Mouse (Mus musculus) R1 (cell line): ENCODE data around the gene Zfp207.
A peak's percentile ranks its signal among the peaks of the same experiment; 100 is the strongest.

Experiments used
- DNase-seq: peaks from one replicate; pipeline ENCODE4 v3.0.0-alpha.2; 2018; ENCODE audit warnings: low read depth, low spot score

Zfp207 gene

GRCm38 (mm10) chr11:80410377-80410776, 27.3 kb downstream of the Zfp207 start:
- no peak for DNase-seq

- DNase-seq, result no peak
Measured at GRCm38 (mm10) chr11:80417085-80417484, 34.0 kb downstream of the Zfp207 start.

DNA sequence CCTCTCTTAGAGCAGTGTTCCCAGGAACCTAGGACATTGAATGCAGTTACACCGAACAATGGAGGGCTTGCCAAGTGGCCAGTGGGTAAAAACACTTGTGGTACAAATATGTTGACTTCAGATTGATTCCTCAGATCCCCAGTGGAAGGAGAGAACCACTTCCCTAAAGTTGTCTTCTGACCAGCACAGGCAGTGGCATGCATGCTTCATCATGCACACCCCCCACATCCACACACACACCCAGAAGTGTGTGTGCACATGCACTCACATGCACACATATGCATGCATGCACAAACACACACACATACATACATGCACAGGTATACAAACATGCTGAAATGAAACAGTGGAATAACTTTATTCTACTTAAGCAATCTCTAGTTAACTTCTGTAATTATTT, 36.7 kb downstream of the Zfp207 start:
- no peak for DNase-seq

DNA sequence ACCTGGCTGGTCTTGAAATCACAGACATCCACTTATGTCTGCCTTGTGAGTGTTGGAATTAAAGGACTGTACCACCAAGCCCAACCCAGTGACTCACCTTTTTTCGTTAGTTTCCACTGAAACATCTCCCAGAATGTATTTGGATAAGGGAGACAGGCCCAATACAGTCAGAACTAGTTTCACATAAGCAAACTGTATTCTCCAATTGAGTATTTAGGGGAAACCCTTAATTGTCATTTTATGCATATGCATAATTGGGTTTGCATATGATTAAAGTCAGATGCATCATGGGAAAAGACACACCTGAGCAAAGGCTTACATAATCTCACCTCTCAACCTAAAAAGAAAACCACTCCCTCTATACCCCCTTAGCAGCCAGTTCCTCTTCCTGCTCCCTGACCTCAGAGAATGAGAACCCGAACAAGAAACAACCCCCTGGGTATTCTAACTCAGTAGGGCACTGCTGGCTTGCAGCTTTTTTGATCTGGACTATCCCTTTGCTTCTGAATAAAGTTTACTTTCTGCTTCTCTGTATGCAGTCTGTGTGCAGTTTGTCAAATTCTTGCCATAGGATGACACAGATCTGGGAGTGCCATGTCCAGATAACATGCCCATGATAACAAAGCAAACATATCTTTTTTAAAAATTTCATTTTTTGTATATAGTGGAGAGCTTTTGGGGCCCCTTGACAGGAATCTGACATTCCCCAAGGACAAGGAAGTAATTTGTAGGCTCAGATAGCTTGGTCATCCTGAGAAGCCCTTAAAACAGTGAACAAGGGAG, 37.3 kb downstream of the Zfp207 start:
- no peak for DNase-seq

GRCm38 (mm10) chr11:80421421-80422047, 38.5 kb downstream of the Zfp207 start:
- no peak for DNase-seq

DNA sequence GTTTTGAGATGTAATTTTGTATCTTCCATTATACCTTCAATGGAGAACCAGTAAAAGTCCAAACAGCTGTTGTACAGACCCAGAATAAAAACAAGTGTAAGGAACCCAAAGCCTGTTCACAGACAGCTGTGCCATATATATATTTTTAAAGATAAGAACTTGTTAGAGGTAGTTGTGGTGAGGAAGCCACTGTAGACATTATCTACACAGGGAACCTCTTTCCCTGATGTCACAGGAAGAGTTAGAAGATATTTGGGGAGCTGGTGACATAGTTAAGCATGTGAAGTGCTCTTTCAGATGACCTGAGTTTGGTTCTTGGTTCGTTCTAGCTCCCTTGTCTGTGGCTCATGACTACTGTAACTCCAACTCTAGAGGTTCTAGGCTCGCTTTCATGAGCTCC, 41.6 kb downstream of the Zfp207 start:
- DNase-seq, result no peak

- peak; percentile 68 for DNase-seq
Measured at GRCm38 (mm10) chr11:80425247-80425778, 42.2 kb downstream of the Zfp207 start.

DNA sequence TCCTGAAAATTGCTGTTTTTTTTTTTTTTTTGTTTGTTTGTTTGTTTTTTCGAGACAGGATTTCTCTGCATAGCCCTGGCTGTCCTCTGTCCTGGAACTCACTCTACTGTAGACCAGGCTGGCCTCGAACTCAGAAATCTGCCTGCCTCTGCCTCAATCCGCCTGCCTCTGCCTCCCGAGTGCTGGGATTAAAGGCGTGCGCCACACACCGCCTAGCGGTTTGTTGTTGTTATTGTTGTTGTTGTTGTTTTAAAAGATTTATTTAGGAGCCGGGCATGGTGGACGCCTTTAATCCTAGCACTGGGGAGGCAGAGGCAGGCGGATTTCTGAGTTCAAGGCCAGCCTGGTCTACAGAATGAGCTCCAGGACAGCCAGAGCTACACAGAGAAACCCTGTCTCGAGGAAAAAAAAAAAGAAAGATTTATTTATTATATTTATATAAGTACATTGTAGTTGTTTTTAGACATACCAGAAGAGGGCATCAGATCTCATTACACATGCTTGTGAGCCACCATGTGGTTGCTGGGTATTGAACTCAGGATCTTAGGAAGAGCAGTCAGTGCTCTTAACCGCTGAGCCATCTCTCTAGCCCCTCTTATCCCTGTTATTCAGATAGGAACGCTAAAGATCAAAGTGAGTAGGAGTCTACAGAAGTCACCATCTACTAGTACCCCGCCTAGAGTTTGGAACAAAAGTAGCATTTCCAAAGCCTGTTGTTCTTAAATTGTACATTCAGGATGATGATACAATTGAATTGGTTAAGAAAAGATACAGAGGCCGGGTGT, 43.1 kb downstream of the Zfp207 start:
- peak; percentile 66 for DNase-seq

- DNase-seq, result peak; percentile 97
Measured at GRCm38 (mm10) chr11:80428381-80429008, 45.4 kb downstream of the Zfp207 start, which contains the start of gene Psmd11. TSS of gene Psmd11 (plus strand) at chr11:80428615.

- peak; percentile 69 for DNase-seq
Measured at GRCm38 (mm10) chr11:80429009-80429475, 46.0 kb downstream of the Zfp207 start.

- DNase-seq, result no peak
Measured at GRCm38 (mm10) chr11:80429500-80430166, 46.6 kb downstream of the Zfp207 start.

DNA sequence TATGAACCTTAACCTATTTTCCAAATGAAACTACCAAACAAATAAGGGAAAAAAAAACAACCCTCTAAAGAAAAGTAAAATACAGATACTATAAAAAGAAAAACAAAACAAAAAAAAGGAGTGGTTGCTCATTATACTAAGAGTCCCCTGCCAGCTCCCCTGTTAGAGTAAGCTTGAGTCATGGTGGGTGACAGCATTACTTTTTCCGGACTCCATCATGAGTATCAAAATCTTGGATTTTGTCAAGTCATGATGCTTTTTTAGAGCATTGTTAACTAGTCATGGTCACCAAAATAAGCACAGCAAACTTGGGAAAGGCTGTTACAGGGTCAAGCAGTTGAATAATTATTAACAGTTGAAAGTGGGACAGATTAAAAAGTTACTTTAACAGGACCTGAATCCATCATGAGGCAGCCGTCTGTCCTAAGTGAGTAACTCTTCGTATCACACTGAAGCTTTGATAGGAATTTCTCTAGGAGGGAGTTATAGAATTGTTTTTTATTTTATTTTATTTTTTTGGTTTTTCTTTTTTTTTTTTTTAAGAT, 47.4 kb downstream of the Zfp207 start:
- DNase-seq, result no peak

DNA sequence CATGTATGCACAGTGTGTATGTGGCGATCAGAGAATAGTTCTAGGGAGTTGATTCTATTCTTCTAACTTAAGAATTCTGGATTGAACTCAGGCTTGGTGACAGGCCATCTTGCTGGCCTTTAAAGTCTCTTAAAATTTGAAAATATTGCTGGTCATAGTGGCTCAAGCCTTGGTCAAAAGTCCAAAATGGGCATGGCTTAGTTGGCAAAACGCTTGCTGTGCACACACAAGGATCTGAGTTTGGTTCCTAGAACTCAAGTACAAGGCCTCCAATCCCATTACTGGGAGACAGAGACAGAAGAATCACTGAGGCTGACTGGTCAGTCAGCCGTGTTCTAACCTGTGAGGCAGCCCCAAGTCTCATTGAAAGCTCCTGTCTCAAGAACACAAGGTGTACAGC, 63.8 kb downstream of the Zfp207 start:
- DNase-seq, result no peak

GRCm38 (mm10) chr11:80449859-80450258, 66.8 kb downstream of the Zfp207 start:
- DNase-seq, result no peak

GRCm38 (mm10) chr11:80452242-80452641, 69.2 kb downstream of the Zfp207 start:
- no peak for DNase-seq

DNA sequence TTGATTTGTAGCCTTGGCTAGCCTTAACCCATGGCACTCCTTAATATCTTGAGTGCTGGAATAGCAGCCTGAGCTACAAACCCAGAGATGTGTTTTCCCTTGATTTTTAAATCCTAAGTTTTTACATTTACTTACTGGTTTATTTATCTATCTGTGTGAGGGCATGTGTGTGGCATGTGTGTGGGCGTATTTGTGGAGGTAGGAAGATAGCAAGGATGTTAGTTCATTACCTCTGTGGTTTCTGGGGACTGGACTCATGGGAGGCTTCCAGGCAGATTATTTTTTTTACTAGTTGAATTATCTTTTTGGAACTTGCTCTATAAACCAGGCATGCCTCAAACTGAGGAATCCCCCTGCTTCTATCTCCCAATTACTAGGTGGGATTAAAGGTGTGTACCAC, 70.1 kb downstream of the Zfp207 start:
- no peak for DNase-seq
